Mouse (Mus musculus) heart, embryonic 13.5 days (tissue): ENCODE data around the gene Ccz1. TPM values are rescaled to one million over a fixed set of nuclear protein-coding genes. Genes with fewer than 3 reads are reported as not detected.

Experiments used
- ATAC-seq: fragments of 200-750 bp; cut with Nextera tagmentation; 2 replicates; pipeline ENCODE4 v1.8.0; 2017; ENCODE audit warnings: moderate TSS enrichment; ENCODE audit not compliant: insufficient number of reproducible peaks, low FRiP score, low TSS enrichment; ENCODE audit errors: extremely low read depth
- H3K27ac ChIP-seq: fragments of 300-500 bp; sonication (generic); replicated peaks from 2 replicates; pipeline ENCODE4 v1.5.1; 2015; ENCODE audit warnings: moderate library complexity, mild to moderate bottlenecking, inconsistent platforms
- H3K27me3 ChIP-seq: fragments of 300-500 bp; sonication (generic); replicated peaks from 2 replicates; pipeline ENCODE4 v1.6.1; 2015; ENCODE audit warnings: mild to moderate bottlenecking, inconsistent platforms
- H3K36me3 ChIP-seq: fragments of 300-500 bp; sonication (generic); 2 replicates; pipeline ENCODE4 v1.6.1; 2015; ENCODE audit warnings: mild to moderate bottlenecking, inconsistent platforms
- H3K4me1 ChIP-seq: fragments of 300-500 bp; sonication (generic); 2 replicates; pipeline ENCODE4 v1.6.1; 2015; ENCODE audit warnings: inconsistent platforms
- H3K4me2 ChIP-seq: fragments of 300-500 bp; sonication (generic); 2 replicates; pipeline ENCODE4 v1.6.1; 2015; ENCODE audit warnings: inconsistent platforms, mild to moderate bottlenecking, moderate library complexity
- H3K4me3 ChIP-seq: fragments of 300-500 bp; sonication (generic); 2 replicates; pipeline ENCODE4 v1.5.1; 2015; ENCODE audit warnings: moderate library complexity, mild to moderate bottlenecking, inconsistent platforms
- H3K9ac ChIP-seq: fragments of 300-500 bp; sonication (generic); 2 replicates; pipeline ENCODE4 v1.6.1; 2015; ENCODE audit warnings: inconsistent platforms, mild to moderate bottlenecking, moderate library complexity
- H3K9me3 ChIP-seq: fragments of 300-500 bp; sonication (generic); 2 replicates; pipeline ENCODE4 v1.6.1; 2016; ENCODE audit warnings: inconsistent platforms
- WGBS: fragments of 180-500 bp; shearing (Covaris S2); methylation state at CpG from one replicate; pipeline ENCODE4 v1.1.7; 2015; ENCODE audit warnings: mixed read lengths; 5-methylcytosine and 5-hydroxymethylcytosine counted together
- polyA plus RNA-seq: library from polyadenylated mRNA; unstranded; fragments of >200 nt; fragmentation: Nextera tagmentation; extraction: Ambion mirVana; gene quantifications from 2 replicates; pipeline ENCODE4 v1.2.1, GENCODE M21; 2015

Ccz1 gene
- polyA plus RNA-seq, 1 experiment from 2014 or later = 48.1 TPM

- Histone ChIP-seq H3K27ac (no peak overlapping the region), H3K36me3 (no peaks in the 10 kb centered on the region), H3K9ac (no peak overlapping the region), H3K9me3 (no peaks in the 10 kb centered on the region), H3K4me2 (no peak overlapping the region), H3K27me3 (no peaks in the 10 kb centered on the region), H3K4me3 (no peak overlapping the region), H3K4me1 (no peaks in the 10 kb centered on the region)
- peak; percentile 37; the same call in 1 of the 2 replicates for ATAC-seq
- WGBS = 52% methylated on average over 4 of the region's 4 CpGs
Observed at GRCm38 (mm10) chr5:143974931-143975630, 39.6 kb downstream of the Ccz1 start.

GRCm38 (mm10) chr5:143972628-143973027, 42.0 kb downstream of the Ccz1 start:
- Histone ChIP-seq H3K9ac (no peak overlapping the region), H3K27me3 (no peaks in the 10 kb centered on the region), H3K4me3 (no peak overlapping the region), H3K27ac (no peak overlapping the region), H3K36me3 (no peaks in the 10 kb centered on the region), H3K4me2 (no peak overlapping the region), H3K4me1 (no peaks in the 10 kb centered on the region), H3K9me3 (no peaks in the 10 kb centered on the region)
- no peak for ATAC-seq
- WGBS = 6% methylated on average over 3 of the region's 3 CpGs

GRCm38 (mm10) chr5:143966671-143967070, 48.0 kb downstream of the Ccz1 start:
- 80% methylated on average over 12 of the region's 12 CpGs for WGBS
- Histone ChIP-seq H3K4me3 (no peak overlapping the region), H3K27ac (no peak overlapping the region), H3K27me3 (no peaks in the 10 kb centered on the region), H3K4me1 (no peaks in the 10 kb centered on the region), H3K9ac (no peak overlapping the region), H3K4me2 (no peak overlapping the region), H3K9me3 (no peaks in the 10 kb centered on the region), H3K36me3 (no peaks in the 10 kb centered on the region)
- no peak for ATAC-seq

- Histone ChIP-seq H3K9me3 (no peaks in the 10 kb centered on the region), H3K27ac (no peak overlapping the region), H3K4me3 (no peak overlapping the region), H3K9ac (no peak overlapping the region), H3K27me3 (no peaks in the 10 kb centered on the region), H3K36me3 (no peaks in the 10 kb centered on the region), H3K4me2 (no peak overlapping the region), H3K4me1 (no peaks in the 10 kb centered on the region)
- WGBS = 80% methylated on average over 12 of the region's 12 CpGs
- no peak for ATAC-seq
Observed at GRCm38 (mm10) chr5:143965586-143966345, 48.9 kb downstream of the Ccz1 start.

GRCm38 (mm10) chr5:143961176-143961575, 53.5 kb downstream of the Ccz1 start:
- Histone ChIP-seq H3K4me1 (no peaks in the 10 kb centered on the region), H3K4me3 (no peak overlapping the region), H3K9ac (no peak overlapping the region), H3K4me2 (no peak overlapping the region), H3K27ac (no peak overlapping the region), H3K36me3 (no peaks in the 10 kb centered on the region), H3K9me3 (peaks cover 6% of the 10 kb centered on the region; the same call in 1 of the 2 replicates), H3K27me3 (no peaks in the 10 kb centered on the region)
- ATAC-seq = no peak
- 89% methylated on average over 7 of the region's 8 CpGs for WGBS

- Histone ChIP-seq H3K4me3 (no peak overlapping the region), H3K4me1 (no peaks in the 10 kb centered on the region), H3K27ac (no peak overlapping the region), H3K9ac (no peak overlapping the region), H3K27me3 (no peaks in the 10 kb centered on the region), H3K36me3 (no peaks in the 10 kb centered on the region), H3K4me2 (no peak overlapping the region), H3K9me3 (peaks cover 13% of the 10 kb centered on the region)
- no peak for ATAC-seq
- 84% methylated on average over 11 of the region's 11 CpGs for WGBS
Observed at GRCm38 (mm10) chr5:143959551-143959950, 55.1 kb downstream of the Ccz1 start.

- Histone ChIP-seq H3K27me3 (no peaks in the 10 kb centered on the region), H3K27ac (no peak overlapping the region), H3K9ac (no peak overlapping the region), H3K36me3 (no peaks in the 10 kb centered on the region), H3K4me3 (no peak overlapping the region), H3K9me3 (peaks cover 14% of the 10 kb centered on the region), H3K4me2 (no peak overlapping the region), H3K4me1 (no peaks in the 10 kb centered on the region)
- WGBS = 86% methylated on average over 6 of the region's 6 CpGs
- no peak for ATAC-seq
Observed at GRCm38 (mm10) chr5:143957101-143957500, 57.6 kb downstream of the Ccz1 start.

GRCm38 (mm10) chr5:143950016-143950415, 64.7 kb downstream of the Ccz1 start:
- no peak overlapping the region for H3K4me2 ChIP-seq
- H3K4me3 ChIP-seq = no peak overlapping the region
- no peaks in the 10 kb centered on the region for H3K4me1 ChIP-seq
- H3K27me3 ChIP-seq = no peaks in the 10 kb centered on the region
- no peak overlapping the region for H3K9ac ChIP-seq
- no peak overlapping the region for H3K27ac ChIP-seq
- ATAC-seq = no peak
- 41% methylated on average over 5 of the region's 5 CpGs for WGBS
- peaks cover 5% of the 10 kb centered on the region; the same call in 1 of the 2 replicates for H3K9me3 ChIP-seq
- no peaks in the 10 kb centered on the region for H3K36me3 ChIP-seq

- ATAC-seq = no peak
- WGBS = 84% methylated on average over 12 of the region's 12 CpGs
- no peak overlapping the region for H3K4me2 ChIP-seq
- H3K4me3 ChIP-seq = no peak overlapping the region
- H3K4me1 ChIP-seq = 0 out of 2 replicates have a peak, but pooled peaks cover under 1% of the 10 kb centered on the region
- H3K9ac ChIP-seq = no peak overlapping the region
- H3K36me3 ChIP-seq = no peaks in the 10 kb centered on the region
- no peak overlapping the region for H3K27ac ChIP-seq
- H3K9me3 ChIP-seq = no peaks in the 10 kb centered on the region
- no peaks in the 10 kb centered on the region for H3K27me3 ChIP-seq
Observed at GRCm38 (mm10) chr5:143948361-143948760, 66.3 kb downstream of the Ccz1 start.

GRCm38 (mm10) chr5:143943231-143944125, 71.2 kb downstream of the Ccz1 start:
- Histone ChIP-seq H3K4me3 (no peak overlapping the region), H3K4me2 (no peak overlapping the region)

GRCm38 (mm10) chr5:143941588-143941987, 73.1 kb downstream of the Ccz1 start:
- Histone ChIP-seq H3K4me2 (no peak overlapping the region), H3K27ac (no peak overlapping the region), H3K27me3 (no peaks in the 10 kb centered on the region), H3K36me3 (no peaks in the 10 kb centered on the region), H3K9me3 (no peaks in the 10 kb centered on the region), H3K9ac (no peak overlapping the region), H3K4me1 (0 out of 2 replicates have a peak, but pooled peaks cover 3% of the 10 kb centered on the region), H3K4me3 (no peak overlapping the region)
- WGBS = 18% methylated on average over 10 of the region's 10 CpGs
- ATAC-seq = no peak

More at GRCm38 (mm10) chr5:143943231-143944125, 71.2 kb downstream of the Ccz1 start:
- Histone ChIP-seq H3K27ac (no peak overlapping the region), H3K27me3 (no peaks in the 10 kb centered on the region), H3K9ac (no peak overlapping the region), H3K4me1 (0 out of 2 replicates have a peak, but pooled peaks cover 3% of the 10 kb centered on the region), H3K9me3 (no peaks in the 10 kb centered on the region), H3K36me3 (no peaks in the 10 kb centered on the region)
- ATAC-seq = no peak
- 76% methylated on average over 14 of the region's 14 CpGs for WGBS
